Mouse (Mus musculus): Measurements from ENCODE around the gene Cd24a.

The Cd24a gene

DNA sequence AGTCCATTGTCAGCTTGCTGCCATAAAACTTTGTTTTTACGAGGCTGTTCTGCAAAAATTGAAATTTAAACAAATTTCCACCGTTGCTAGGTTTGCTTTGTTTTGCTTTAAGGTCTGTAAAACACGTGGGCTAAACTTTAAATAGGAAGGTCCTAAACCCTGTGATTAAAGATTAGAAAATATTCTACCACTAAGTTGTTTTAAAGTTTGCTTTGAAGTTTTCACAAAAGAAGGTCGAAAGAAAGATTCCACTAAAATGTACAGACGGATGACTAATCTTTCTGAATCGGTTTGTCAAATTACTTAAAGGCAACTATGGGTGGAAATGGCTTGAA is at the start of gene Cd24a:
Gene Cd24a (plus strand): TSS at position 288 of the 335 bp plus-strand sequence.
- peak; percentile 34 for DNase-seq (ENCODE audit: extremely low read depth, low read depth)

DNA sequence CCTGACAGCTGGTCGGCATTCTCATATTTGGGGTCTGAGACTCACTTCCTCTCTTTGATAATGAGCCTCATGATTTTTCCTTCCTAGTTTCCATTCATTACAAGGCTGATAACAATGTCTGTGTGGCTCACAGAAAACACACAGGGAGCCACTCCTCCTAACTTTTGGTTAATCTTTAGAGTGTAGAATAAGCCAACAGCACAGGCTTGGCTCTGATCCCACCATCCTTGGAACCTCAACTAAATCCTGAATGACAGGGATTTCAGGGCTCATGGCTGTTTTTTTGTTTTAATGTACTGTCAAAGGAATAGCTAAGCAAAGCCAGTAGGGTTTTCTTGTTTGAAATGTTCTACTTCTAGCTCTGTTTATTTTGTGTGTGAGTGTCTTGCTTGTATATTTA is 43.7 kb upstream of the Cd24a start:
- DNase-seq (ENCODE audit: extremely low read depth, low read depth) = no peak

DNA sequence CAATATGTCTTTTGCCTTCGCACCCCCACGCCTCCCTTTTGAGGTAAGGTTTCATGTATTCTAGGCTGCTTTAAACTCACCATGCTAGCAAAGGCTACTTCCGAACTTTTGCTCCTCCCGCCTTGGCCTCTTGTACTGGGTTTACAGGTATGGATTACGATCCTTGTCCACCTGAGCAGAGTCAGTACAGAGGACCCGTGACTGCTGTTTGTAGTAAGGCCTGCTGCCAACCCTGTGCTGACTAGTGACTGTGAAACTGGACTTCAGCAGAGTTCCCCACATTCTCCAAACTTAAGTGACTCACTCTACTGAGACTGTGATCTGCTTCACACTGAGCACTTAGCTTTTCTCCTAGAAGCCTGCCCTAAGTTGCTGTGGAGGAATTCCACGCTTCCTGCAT is 40.4 kb upstream of the Cd24a start:
- DNase-seq (ENCODE audit: extremely low read depth, low read depth) = no peak

DNA sequence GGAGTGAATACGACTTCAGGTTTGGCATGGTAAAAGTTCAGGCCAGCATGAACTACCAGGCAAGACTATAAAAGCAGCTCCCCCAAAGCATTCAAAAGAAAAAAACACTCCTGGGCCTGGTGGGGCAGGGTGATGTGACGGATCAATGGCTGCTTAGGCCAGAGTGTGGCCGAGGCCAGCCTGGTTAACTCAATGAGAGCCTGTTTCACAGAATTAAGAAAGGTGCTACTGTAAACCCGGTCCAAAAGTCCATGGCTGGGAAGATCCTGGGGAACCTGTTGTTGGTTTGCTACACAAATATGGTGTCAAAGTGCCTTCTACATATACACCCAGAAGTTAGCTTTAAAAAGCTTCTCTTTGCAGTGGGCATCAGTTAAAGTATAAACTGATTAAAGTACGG is 39.3 kb upstream of the Cd24a start:
- DNase-seq (ENCODE audit: extremely low read depth, low read depth) = no peak

- no peak for DNase-seq (ENCODE audit: extremely low read depth, low read depth)
Observed at GRCm38 (mm10) chr10:43539746-43540310, 38.3 kb upstream of the Cd24a start.

DNA sequence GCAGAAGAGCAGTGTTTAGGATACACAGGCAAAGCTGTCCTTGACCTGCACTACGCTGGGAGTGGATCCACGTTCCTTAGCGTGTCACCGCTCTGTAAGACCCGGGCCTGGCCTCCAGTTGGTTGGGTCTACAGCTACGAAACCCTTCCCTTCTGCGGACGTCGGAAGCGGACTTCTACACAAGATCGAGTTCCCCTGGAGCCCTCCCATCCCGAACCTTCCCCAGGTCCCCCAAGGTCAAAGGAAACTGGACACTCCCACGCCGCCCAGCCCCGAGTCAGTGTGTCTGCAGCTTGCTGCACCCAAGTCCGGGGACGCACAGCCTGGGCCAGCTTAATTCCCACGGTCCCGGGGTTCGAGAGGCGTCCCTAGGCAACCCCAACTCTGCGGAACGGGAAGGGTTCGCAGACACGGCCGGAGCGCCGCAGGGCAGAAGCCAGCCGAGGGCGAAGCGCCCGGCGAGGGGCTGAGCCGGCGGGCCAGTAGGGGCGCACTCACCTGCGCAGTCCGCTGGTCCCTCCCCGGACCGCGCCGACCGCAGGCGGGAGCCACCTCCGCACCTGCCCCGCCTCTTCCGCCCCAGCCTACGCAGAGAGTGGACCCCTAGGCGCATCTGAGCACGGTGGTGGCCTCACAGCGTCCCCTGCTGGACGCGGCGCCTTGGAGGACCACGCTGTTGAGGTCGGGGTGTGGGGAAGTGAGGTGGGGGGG is 37.5 kb upstream of the Cd24a start, which contains the start of gene 1700021F05Rik:
Gene 1700021F05Rik (minus strand): TSS at position 553 of the 711 bp plus-strand sequence.
- peak; percentile 79 for DNase-seq (ENCODE audit: extremely low read depth, low read depth)

GRCm38 (mm10) chr10:43541153-43541544 is 36.9 kb upstream of the Cd24a start:
- DNase-seq (ENCODE audit: extremely low read depth, low read depth) = no peak

GRCm38 (mm10) chr10:43549411-43549810 is 28.7 kb upstream of the Cd24a start:
- no peak for DNase-seq (ENCODE audit: extremely low read depth, low read depth)

GRCm38 (mm10) chr10:43550923-43551322 is 27.2 kb upstream of the Cd24a start:
- DNase-seq (ENCODE audit: extremely low read depth, low read depth) = no peak

- no peak for DNase-seq (ENCODE audit: extremely low read depth, low read depth)
Observed at GRCm38 (mm10) chr10:43551388-43551787, 26.7 kb upstream of the Cd24a start.

DNA sequence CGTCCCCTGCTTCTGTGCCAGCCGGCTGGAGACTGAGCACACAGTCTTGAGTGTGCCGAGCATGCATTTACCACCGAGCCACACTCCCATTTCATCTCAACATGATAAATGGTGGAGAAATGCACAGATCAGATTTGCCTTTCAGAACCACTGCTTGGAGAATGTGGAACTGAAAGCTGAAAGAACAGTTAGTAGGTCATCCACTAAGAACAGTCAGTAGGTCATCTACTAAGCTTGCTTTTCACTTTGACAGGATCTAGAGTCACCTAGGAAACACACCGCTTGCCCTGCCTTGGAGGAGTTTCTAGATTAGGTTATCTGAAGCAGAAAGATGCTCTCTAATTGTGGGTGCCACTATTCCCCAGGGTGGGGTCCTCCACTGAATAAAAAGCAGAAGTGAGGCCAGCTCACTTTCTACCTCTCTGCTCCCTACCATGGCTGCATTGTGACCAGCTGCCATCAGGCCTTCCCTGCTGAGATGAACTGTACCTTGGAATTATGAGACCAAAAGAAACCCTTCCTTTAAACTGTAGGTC is 20.4 kb upstream of the Cd24a start:
- peak; percentile 68 for DNase-seq (ENCODE audit: extremely low read depth, low read depth)

GRCm38 (mm10) chr10:43559313-43559712 is 18.8 kb upstream of the Cd24a start:
- DNase-seq (ENCODE audit: extremely low read depth, low read depth) = no peak

GRCm38 (mm10) chr10:43560765-43561164 is 17.3 kb upstream of the Cd24a start:
- DNase-seq (ENCODE audit: extremely low read depth, low read depth) = no peak

GRCm38 (mm10) chr10:43561311-43561710 is 16.8 kb upstream of the Cd24a start:
- no peak for DNase-seq (ENCODE audit: extremely low read depth, low read depth)

GRCm38 (mm10) chr10:43574352-43574751 is 3.7 kb upstream of the Cd24a start:
- DNase-seq (ENCODE audit: extremely low read depth, low read depth) = no peak

- peak; percentile 81 for DNase-seq (ENCODE audit: extremely low read depth, low read depth)
Observed at GRCm38 (mm10) chr10:43574956-43575355, 3.1 kb upstream of the Cd24a start.

GRCm38 (mm10) chr10:43577299-43577996 is 636 bp upstream of the Cd24a start:
- DNase-seq (ENCODE audit: extremely low read depth, low read depth) = no peak

- peak; percentile 46 for DNase-seq (ENCODE audit: extremely low read depth, low read depth)
Observed at GRCm38 (mm10) chr10:43578366-43578753, 276 bp downstream of the Cd24a start.

DNA sequence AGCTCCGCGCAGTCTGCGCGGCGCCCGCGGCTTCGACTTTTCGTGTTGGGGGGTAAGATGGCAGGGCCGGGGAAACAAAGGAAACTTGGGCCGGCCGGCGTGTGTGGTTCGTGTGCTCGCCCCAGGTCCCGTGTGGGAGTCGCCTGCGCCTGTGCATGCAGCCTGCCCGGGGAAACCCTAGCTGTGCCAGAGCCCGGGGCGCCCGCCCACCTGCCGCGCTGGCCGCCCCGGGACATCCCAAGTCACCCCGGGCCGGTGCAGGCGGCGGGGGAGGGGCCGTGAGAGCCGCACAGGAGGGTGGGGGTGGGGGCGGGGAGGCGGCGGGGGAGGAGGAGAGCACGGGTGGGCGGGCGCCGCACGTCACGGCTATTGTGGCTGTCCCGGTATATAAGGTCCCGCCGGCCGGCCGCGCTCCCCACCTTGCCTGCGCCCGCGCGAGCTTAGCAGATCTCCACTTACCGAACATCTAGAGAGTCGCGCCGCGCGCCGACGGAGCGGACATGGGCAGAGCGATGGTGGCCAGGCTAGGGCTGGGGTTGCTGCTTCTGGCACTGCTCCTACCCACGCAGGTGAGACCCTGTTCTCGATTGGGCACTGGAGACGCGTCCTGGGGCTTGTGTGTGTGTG is 783 bp downstream of the Cd24a start:
- peak; percentile 39 for DNase-seq (ENCODE audit: extremely low read depth, low read depth)

GRCm38 (mm10) chr10:43579381-43580261 is 1.5 kb downstream of the Cd24a start:
- peak; percentile 53 for DNase-seq (ENCODE audit: extremely low read depth, low read depth)

GRCm38 (mm10) chr10:43580649-43581078 is 2.6 kb downstream of the Cd24a start:
- DNase-seq (ENCODE audit: extremely low read depth, low read depth) = peak; percentile 59
